Mouse (Mus musculus) G1E (cell line): ENCODE data around the gene Ube2cbp.

Experiments
- CTCF ChIP-seq: IDR thresholded peaks from 2 replicates; pipeline ENCODE4 v1.5.1; 2012; ENCODE audit warnings: low read depth, low read length, inconsistent platforms, mixed read lengths
- GATA1 ChIP-seq: IDR thresholded peaks from 2 replicates; pipeline ENCODE4 v1.6.1; 2012; ENCODE audit warnings: borderline replicate concordance, low read length, inconsistent platforms, mixed read lengths
- POLR2AphosphoS5 ChIP-seq: IDR thresholded peaks from 2 replicates; pipeline ENCODE4 v1.6.1; 2012; ENCODE audit warnings: low read depth, low read length, inconsistent platforms; ENCODE audit not compliant: insufficient replicate concordance

DNA sequence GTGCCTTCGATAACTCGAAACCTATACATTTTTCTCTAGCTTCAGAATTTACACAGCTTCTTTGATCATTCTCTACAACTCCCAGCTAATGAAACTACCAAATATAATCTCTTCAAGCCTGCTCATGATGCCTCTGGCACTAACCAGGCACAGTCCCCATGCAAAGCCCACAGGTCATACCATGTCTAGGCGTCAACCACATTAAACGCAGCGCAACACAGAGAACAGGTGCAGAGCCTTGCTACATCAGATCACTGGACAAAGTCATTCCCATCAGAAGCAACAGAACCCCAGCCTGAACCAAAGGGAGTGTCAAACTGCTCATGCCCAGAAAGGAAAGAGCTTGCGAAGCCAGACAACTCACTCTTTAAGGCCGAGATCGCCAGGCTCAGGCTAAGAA is 28.1 kb downstream of the Ube2cbp start:
- TF ChIP-seq CTCF, result no peak
- TF ChIP-seq POLR2AphosphoS5, result no peak
- TF ChIP-seq GATA1, result no peak
